Comparison of ENCODE assay signal across 26 mouse cellular contexts in genomic region chr9:32937391-32937790, GRCm38 (mm10).
DNase-seq lines count a peak whose midpoint lies in the region; TF ChIP-seq lines count a peak whose summit lies in the region.
"Had no signal": no experiment of that assay in that cellular context is flagged by ENCODE, and none has a peak within 500 bp of the region (broad histone marks: within the 10 kb centered on the region; RNA-seq: fewer than 3 reads in every experiment).

No protein-coding gene starts in this region.

- TF ChIP-seq POLR2A in thymus, adult 2 months (IDR thresholded peaks at IDR 0.05; ENCODE audit: control insufficient read depth, extremely low read depth, insufficient read depth, low read length, poor library complexity), result no peak

- no peak overlapping the region for H3K4me3 ChIP-seq in thymus, adult 2 months (ENCODE audit: control insufficient read depth, insufficient read depth, low read length)
- H3K4me3 ChIP-seq: embryonic facial prominence, embryonic 12.5 days; hindbrain, embryonic 12.5 days; layer of hippocampus, adult 2 months; left cerebral cortex, adult 2 months; limb, embryonic 13.5 days; liver, embryonic 12.5 days; megakaryocyte, embryonic 14.5 days; midbrain, embryonic 13.5 days had no signal

- 89% methylated on average over 7 of the region's 7 CpGs for WGBS in thymus, adult 2 months

- H3K36me3 ChIP-seq in thymus, adult 2 months (ENCODE audit: control insufficient read depth, insufficient read depth, low read length), result no peaks in the 10 kb centered on the region
- H3K36me3 ChIP-seq: embryonic facial prominence, embryonic 12.5 days; G1E; hindbrain, embryonic 12.5 days; limb, embryonic 13.5 days; liver, embryonic 12.5 days; midbrain, embryonic 13.5 days had no signal

- H3K4me1 ChIP-seq in thymus, adult 2 months (replicated peaks; ENCODE audit: control insufficient read depth, insufficient read depth, low read length), result peaks cover 45% of the 10 kb centered on the region

- H3K27ac ChIP-seq in thymus, adult 2 months (ENCODE audit: control insufficient read depth, insufficient read depth, low read length), result peak overlapping the region; percentile 61; the same call in 1 of the 2 replicates
- H3K27ac ChIP-seq: embryonic facial prominence, embryonic 12.5 days; hindbrain, embryonic 12.5 days; layer of hippocampus, adult 2 months; left cerebral cortex, adult 2 months; limb, embryonic 13.5 days; liver, embryonic 12.5 days; midbrain, embryonic 13.5 days had no signal

- DNase-seq in gastrocnemius, postnatal 25 days, result peak; percentile 27
- no peak for DNase-seq in gastrocnemius, adult 18-20 months (ENCODE audit: low spot score)
- DNase-seq in heart, adult 9 months (ENCODE audit: low spot score in 2 of 2), result peak; percentile 33 to 72
- DNase-seq in heart, postnatal 25 days (ENCODE audit: low spot score), result no peak
- DNase-seq in thymus, adult 2 months, result no peak
- DNase-seq in thymus, postnatal 4 days, result no peak
- DNase-seq in naive thymus-derived CD4-positive, alpha-beta T cell, adult 2 months (ENCODE audit: low read depth), result peak; percentile 55
- DNase-seq in T-cell, adult 2 months (ENCODE audit: low spot score), result no peak
- DNase-seq: adrenal gland, postnatal 10 days; cerebellum, adult 11 months; cerebellum, adult 9-10 months; embryo, embryonic 11 days; kidney, adult 18-20 months; kidney, postnatal 36 days; lung, adult 18-20 months; right cerebral cortex, postnatal 14 days; thymus, postnatal 25 days had no signal

- no peak for TF ChIP-seq CTCF in thymus, adult 2 months (IDR thresholded peaks at IDR 0.05; ENCODE audit: borderline replicate concordance, control insufficient read depth, extremely low read depth, insufficient read depth, low read length, poor library complexity)

- no peaks in the 10 kb centered on the region for H3K27me3 ChIP-seq in thymus, adult 2 months (ENCODE audit: control insufficient read depth, insufficient read depth, low read length)
- H3K27me3 ChIP-seq: liver, embryonic 12.5 days had no signal

- intact Hi-C loops in heart, postnatal 25 days (cut with DNase I), result loop anchor here (5.0 to 10.0 kb wide), 3 partner anchors 53 to 220 kb away; no protein-coding TSS in a partner anchor

Comparison
In these comparisons a context has a peak if more than half of its experiments do, and no peak if none do; other contexts are left out.
1. DNase-seq: peak in gastrocnemius, postnatal 25 days (single experiment), heart, adult 9 months (2 of 2) and naive thymus-derived CD4-positive, alpha-beta T cell, adult 2 months (single experiment); none in gastrocnemius, adult 18-20 months (single experiment), heart, postnatal 25 days (single experiment), thymus, adult 2 months (single experiment), thymus, postnatal 4 days (single experiment) and T-cell, adult 2 months (single experiment).